Mouse (Mus musculus): ENCODE results near the gene Gm43738. TPM values are rescaled to one million over a fixed set of nuclear protein-coding genes. Genes with fewer than 3 reads are reported as not detected.

The Gm43738 gene
- polyA plus RNA-seq (2014; fragmentation: Illumina TruSeq; extraction: RNeasy Lipid Tissue Mini Kit (QIAGEN cat#74804); ENCODE audit: low read depth, low replicate concordance): not detected

DNA sequence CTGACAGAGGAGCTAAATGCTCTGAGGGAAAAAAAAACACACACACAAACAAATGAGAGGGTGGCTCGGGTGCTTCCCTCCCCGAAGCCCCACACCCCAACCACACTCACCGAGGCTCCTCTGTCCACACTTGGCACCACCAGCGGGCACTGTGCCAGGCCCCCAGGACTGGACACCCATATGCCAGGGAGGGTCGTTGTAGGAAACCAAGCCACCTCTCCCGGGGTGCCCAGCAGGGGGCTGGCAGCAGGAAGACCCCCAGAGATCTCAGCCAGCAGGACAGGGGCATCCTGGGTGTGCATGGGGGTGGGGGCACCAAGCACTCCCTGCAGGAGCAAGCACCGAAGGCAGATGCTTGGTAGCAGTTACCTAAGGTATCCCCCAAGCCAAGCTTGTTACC is at the start of gene Gm43738:
Gene Gm43738, minus strand, starts transcription at position 289 of the 400 bp plus-strand sequence.

DNA sequence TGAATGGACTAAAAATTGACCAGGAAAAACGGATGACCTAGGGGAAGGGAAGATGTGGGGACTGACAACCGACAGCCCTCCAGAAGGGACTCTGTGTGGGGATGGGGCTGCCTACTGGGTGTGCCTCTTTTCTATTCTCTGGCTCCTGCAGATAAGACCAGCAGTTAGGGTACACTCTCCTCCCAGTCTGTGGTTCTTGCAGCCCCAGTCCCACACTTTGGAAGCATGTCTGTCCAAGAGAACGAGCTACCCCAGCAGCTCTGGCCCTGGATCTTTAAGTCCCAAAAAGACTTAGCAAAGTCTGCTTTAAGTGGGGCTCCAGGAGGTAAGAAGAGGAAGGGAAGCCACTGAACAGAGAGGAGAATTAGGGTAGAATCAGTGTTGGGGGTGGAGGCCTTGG is 35.1 kb upstream of the Gm43738 start, which contains the start of gene Pklr:
Gene Pklr, plus strand, starts transcription at position 185 of the 400 bp plus-strand sequence.

DNA sequence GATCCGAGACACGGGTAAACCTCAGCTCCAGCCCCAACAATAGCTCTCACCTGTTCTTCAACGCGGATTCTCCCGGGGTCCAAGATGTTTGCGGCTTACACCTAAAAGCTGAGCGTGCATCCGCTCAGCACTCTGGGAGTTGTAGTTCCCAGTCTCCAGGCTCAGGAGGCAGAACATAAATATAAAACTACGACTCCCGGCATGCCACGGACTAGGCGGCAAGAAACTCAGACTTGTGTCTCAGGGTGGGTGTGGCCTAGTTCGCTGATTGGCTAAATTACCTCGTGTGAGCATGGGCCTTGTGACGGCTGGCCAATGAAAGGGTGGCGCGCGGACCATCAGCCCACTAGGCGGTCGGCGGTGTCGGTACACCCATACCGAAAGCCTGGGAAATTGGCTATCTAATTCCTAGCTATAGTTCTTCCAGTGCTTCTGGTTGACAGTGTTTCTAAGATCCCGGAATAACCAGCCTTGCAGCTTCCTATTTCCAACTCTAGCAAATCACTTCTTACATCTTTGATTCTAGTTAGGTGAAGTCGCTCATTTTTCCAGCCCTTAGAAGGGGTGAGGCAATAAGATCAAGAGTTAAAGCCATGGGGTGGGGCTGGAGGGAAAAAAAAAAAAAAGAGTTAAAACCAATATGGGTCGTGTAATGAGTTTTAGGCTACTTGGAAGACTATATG is 1.1 kb upstream of the Gm43738 start, which contains the start of gene Fdps:
Gene Fdps, minus strand, starts transcription at position 148 of the 683 bp plus-strand sequence.

DNA sequence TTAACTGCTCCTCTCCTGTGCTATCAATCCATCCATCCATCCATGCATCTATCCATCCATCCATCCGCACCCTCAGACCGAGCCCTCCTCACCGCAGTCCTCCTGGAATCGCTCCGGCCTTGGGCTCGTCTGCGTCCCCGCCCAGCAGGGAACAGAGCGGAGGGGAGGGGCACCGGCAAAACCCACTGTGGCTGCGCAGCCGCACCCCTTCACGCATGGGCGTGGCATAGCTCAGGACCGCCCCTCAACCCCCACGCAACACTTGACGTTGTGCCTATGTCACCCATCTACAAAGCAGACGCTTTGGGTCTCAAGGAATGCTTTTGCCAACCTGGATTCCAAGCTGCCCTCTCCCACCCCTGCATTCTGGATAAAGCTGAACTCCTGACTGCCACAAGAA is 7.7 kb downstream of the Gm43738 start, which contains the start of gene Rusc1:
Gene Rusc1, minus strand, starts transcription at position 137 of the 400 bp plus-strand sequence.

Other genes starting within 250 kb of the Gm43738 start
- gene Msto1, start 187.1 kb downstream of the Gm43738 start, polyA plus RNA-seq (2014; fragmentation: Illumina TruSeq; extraction: RNeasy Lipid Tissue Mini Kit (QIAGEN cat#74804); ENCODE audit: low read depth, low replicate concordance): 15.1 TPM
- gene Ash1l, start 150.5 kb downstream of the Gm43738 start, polyA plus RNA-seq (2014; fragmentation: Illumina TruSeq; extraction: RNeasy Lipid Tissue Mini Kit (QIAGEN cat#74804); ENCODE audit: low read depth, low replicate concordance): 20.1 TPM
- 169 TPM for gene Dap3, start 149.9 kb downstream of the Gm43738 start, polyA plus RNA-seq (2014; fragmentation: Illumina TruSeq; extraction: RNeasy Lipid Tissue Mini Kit (QIAGEN cat#74804); ENCODE audit: low read depth, low replicate concordance)
- 32.7 TPM for gene Rusc1, start 7.8 kb downstream of the Gm43738 start, polyA plus RNA-seq (2014; fragmentation: Illumina TruSeq; extraction: RNeasy Lipid Tissue Mini Kit (QIAGEN cat#74804); ENCODE audit: low read depth, low replicate concordance)
- gene Fdps, start 860 bp upstream of the Gm43738 start, polyA plus RNA-seq (2014; fragmentation: Illumina TruSeq; extraction: RNeasy Lipid Tissue Mini Kit (QIAGEN cat#74804); ENCODE audit: low read depth, low replicate concordance): 25.7 TPM
- gene Pklr, start 35.0 kb upstream of the Gm43738 start, polyA plus RNA-seq (2014; fragmentation: Illumina TruSeq; extraction: RNeasy Lipid Tissue Mini Kit (QIAGEN cat#74804); ENCODE audit: low read depth, low replicate concordance): not detected
- gene Hcn3, start 59.1 kb upstream of the Gm43738 start, polyA plus RNA-seq (2014; fragmentation: Illumina TruSeq; extraction: RNeasy Lipid Tissue Mini Kit (QIAGEN cat#74804); ENCODE audit: low read depth, low replicate concordance): 0.73 TPM
- gene Clk2, start 63.7 kb upstream of the Gm43738 start, polyA plus RNA-seq (2014; fragmentation: Illumina TruSeq; extraction: RNeasy Lipid Tissue Mini Kit (QIAGEN cat#74804); ENCODE audit: low read depth, low replicate concordance): 30.6 TPM
- 52.7 TPM for gene Scamp3, start 76.4 kb upstream of the Gm43738 start, polyA plus RNA-seq (2014; fragmentation: Illumina TruSeq; extraction: RNeasy Lipid Tissue Mini Kit (QIAGEN cat#74804); ENCODE audit: low read depth, low replicate concordance)
- gene Fam189b, start 82.0 kb upstream of the Gm43738 start, polyA plus RNA-seq (2014; fragmentation: Illumina TruSeq; extraction: RNeasy Lipid Tissue Mini Kit (QIAGEN cat#74804); ENCODE audit: low read depth, low replicate concordance): 5.2 TPM
- 17.9 TPM for gene Gba, start 101.8 kb upstream of the Gm43738 start, polyA plus RNA-seq (2014; fragmentation: Illumina TruSeq; extraction: RNeasy Lipid Tissue Mini Kit (QIAGEN cat#74804); ENCODE audit: low read depth, low replicate concordance)
- 12.0 TPM for gene Thbs3, start 114.1 kb upstream of the Gm43738 start, polyA plus RNA-seq (2014; fragmentation: Illumina TruSeq; extraction: RNeasy Lipid Tissue Mini Kit (QIAGEN cat#74804); ENCODE audit: low read depth, low replicate concordance)
- 78.4 TPM for gene Mtx1, start 126.0 kb upstream of the Gm43738 start, polyA plus RNA-seq (2014; fragmentation: Illumina TruSeq; extraction: RNeasy Lipid Tissue Mini Kit (QIAGEN cat#74804); ENCODE audit: low read depth, low replicate concordance)
- gene Muc1, start 128.0 kb upstream of the Gm43738 start, polyA plus RNA-seq (2014; fragmentation: Illumina TruSeq; extraction: RNeasy Lipid Tissue Mini Kit (QIAGEN cat#74804); ENCODE audit: low read depth, low replicate concordance): 0.18 TPM
- gene Krtcap2, start 144.9 kb upstream of the Gm43738 start, polyA plus RNA-seq (2014; fragmentation: Illumina TruSeq; extraction: RNeasy Lipid Tissue Mini Kit (QIAGEN cat#74804); ENCODE audit: low read depth, low replicate concordance): 57.1 TPM
- gene Trim46, start 145.2 kb upstream of the Gm43738 start, polyA plus RNA-seq (2014; fragmentation: Illumina TruSeq; extraction: RNeasy Lipid Tissue Mini Kit (QIAGEN cat#74804); ENCODE audit: low read depth, low replicate concordance): 1.0 TPM
- gene Dpm3, start 158.3 kb upstream of the Gm43738 start, polyA plus RNA-seq (2014; fragmentation: Illumina TruSeq; extraction: RNeasy Lipid Tissue Mini Kit (QIAGEN cat#74804); ENCODE audit: low read depth, low replicate concordance): 48.2 TPM
- gene Slc50a1, start 169.5 kb upstream of the Gm43738 start, polyA plus RNA-seq (2014; fragmentation: Illumina TruSeq; extraction: RNeasy Lipid Tissue Mini Kit (QIAGEN cat#74804); ENCODE audit: low read depth, low replicate concordance): 42.9 TPM
- gene Efna1, start 180.0 kb upstream of the Gm43738 start, polyA plus RNA-seq (2014; fragmentation: Illumina TruSeq; extraction: RNeasy Lipid Tissue Mini Kit (QIAGEN cat#74804); ENCODE audit: low read depth, low replicate concordance): 33.4 TPM
- gene Efna3, start 221.9 kb upstream of the Gm43738 start, polyA plus RNA-seq (2014; fragmentation: Illumina TruSeq; extraction: RNeasy Lipid Tissue Mini Kit (QIAGEN cat#74804); ENCODE audit: low read depth, low replicate concordance): not detected
- gene Efna4, start 236.9 kb upstream of the Gm43738 start, polyA plus RNA-seq (2014; fragmentation: Illumina TruSeq; extraction: RNeasy Lipid Tissue Mini Kit (QIAGEN cat#74804); ENCODE audit: low read depth, low replicate concordance): 0.37 TPM
- gene Adam15, start 248.9 kb upstream of the Gm43738 start, polyA plus RNA-seq (2014; fragmentation: Illumina TruSeq; extraction: RNeasy Lipid Tissue Mini Kit (QIAGEN cat#74804); ENCODE audit: low read depth, low replicate concordance): 92.6 TPM